ENCODE assay signal across 12 mouse cellular contexts in the genomic region with DNA sequence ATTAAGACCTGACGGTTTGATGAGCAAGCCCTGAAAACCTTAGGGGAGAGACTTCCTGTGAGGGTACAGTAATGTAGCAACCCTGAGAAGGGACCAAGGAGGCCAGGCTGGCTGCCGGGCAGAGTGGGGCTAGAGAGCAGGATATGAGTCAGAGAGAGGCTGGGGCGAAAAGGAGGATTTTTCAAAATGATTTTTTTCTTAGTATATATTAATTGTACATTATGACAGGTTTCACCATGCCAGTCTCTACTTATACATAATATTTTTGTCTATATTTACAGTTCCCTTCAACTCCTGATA.
A peak's percentile ranks its signal among the peaks of the same experiment; 100 is the strongest.
DNase-seq lines count a peak whose midpoint lies in the region; ATAC-seq and TF ChIP-seq lines count a peak whose summit lies in the region.
"Had no signal": no experiment of that assay in that cellular context is flagged by ENCODE, and none has a peak within 500 bp of the region (broad histone marks: within the 10 kb centered on the region; RNA-seq: fewer than 3 reads in every experiment).

No protein-coding gene starts in this region.

- WGBS in forebrain, embryonic 12.5 days: 75% methylated on average over 3 of the region's 3 CpGs
- WGBS in forebrain, postnatal 0 days: 73% methylated on average over 3 of the region's 3 CpGs
- WGBS in hindbrain, embryonic 14.5 days: 47% methylated on average over 3 of the region's 3 CpGs
- WGBS in stomach, postnatal 0 days: 57% methylated on average over 3 of the region's 3 CpGs

- no peaks in the 10 kb centered on the region for H3K27me3 ChIP-seq in forebrain, embryonic 12.5 days
- no peaks in the 10 kb centered on the region for H3K27me3 ChIP-seq in forebrain, postnatal 0 days (ENCODE audit: insufficient read depth, low read length)
- H3K27me3 ChIP-seq in hindbrain, embryonic 14.5 days (ENCODE audit: control insufficient read depth, insufficient read depth, low read length): no peaks in the 10 kb centered on the region
- no peaks in the 10 kb centered on the region for H3K27me3 ChIP-seq in myocyte (ENCODE audit: control insufficient read depth, insufficient read depth, insufficient read length)
- H3K27me3 ChIP-seq in stomach, postnatal 0 days (ENCODE audit: control insufficient read depth, insufficient read depth, low read length): no peaks in the 10 kb centered on the region
- H3K27me3 ChIP-seq: embryonic facial prominence, embryonic 13.5 days had no signal

- H3K9me3 ChIP-seq in forebrain, embryonic 12.5 days: no peaks in the 10 kb centered on the region
- no peaks in the 10 kb centered on the region for H3K9me3 ChIP-seq in forebrain, postnatal 0 days (ENCODE audit: low read length)
- no peaks in the 10 kb centered on the region for H3K9me3 ChIP-seq in hindbrain, embryonic 14.5 days (ENCODE audit: control insufficient read depth, low read length)
- no peaks in the 10 kb centered on the region for H3K9me3 ChIP-seq in stomach, postnatal 0 days (ENCODE audit: control insufficient read depth, low read length)
- H3K9me3 ChIP-seq: embryonic facial prominence, embryonic 13.5 days; limb, embryonic 10.5 days had no signal

- no peaks in the 10 kb centered on the region for H3K36me3 ChIP-seq in forebrain, embryonic 12.5 days (replicated peaks)
- no peaks in the 10 kb centered on the region for H3K36me3 ChIP-seq in forebrain, postnatal 0 days (ENCODE audit: insufficient read depth)
- H3K36me3 ChIP-seq in hindbrain, embryonic 14.5 days (replicated peaks; ENCODE audit: control insufficient read depth, insufficient read depth): no peaks in the 10 kb centered on the region
- no peaks in the 10 kb centered on the region for H3K36me3 ChIP-seq in myocyte (ENCODE audit: control insufficient read depth, insufficient read depth)
- no peaks in the 10 kb centered on the region for H3K36me3 ChIP-seq in stomach, postnatal 0 days (ENCODE audit: control insufficient read depth, insufficient read depth, low read length)
- H3K36me3 ChIP-seq: embryonic facial prominence, embryonic 13.5 days; limb, embryonic 10.5 days had no signal

- peak; percentile 52 for ATAC-seq in forebrain, embryonic 12.5 days (ENCODE audit: low FRiP score)
- ATAC-seq in forebrain, postnatal 0 days: no peak
- peak; percentile 26 for ATAC-seq in hindbrain, embryonic 14.5 days (ENCODE audit: low FRiP score)
- no peak for ATAC-seq in stomach, postnatal 0 days (ENCODE audit: low FRiP score, low TSS enrichment)

- no peak for TF ChIP-seq POLR2A in myocyte (IDR thresholded peaks at IDR 0.05; ENCODE audit: insufficient read length, low read depth)

- no peak for TF ChIP-seq EP300 in stomach, postnatal 0 days (optimal IDR thresholded peaks at IDR 0.05)

- 0 out of 2 replicates have a peak, but pooled peaks cover 3% of the 10 kb centered on the region for H3K4me1 ChIP-seq in forebrain, embryonic 12.5 days
- no peaks in the 10 kb centered on the region for H3K4me1 ChIP-seq in forebrain, postnatal 0 days (ENCODE audit: insufficient read depth)
- peaks cover 6% of the 10 kb centered on the region; the same call in 1 of the 2 replicates for H3K4me1 ChIP-seq in hindbrain, embryonic 14.5 days (replicated peaks; ENCODE audit: control insufficient read depth, insufficient read depth, low read length)
- H3K4me1 ChIP-seq in stomach, postnatal 0 days (replicated peaks; ENCODE audit: control insufficient read depth, insufficient read depth): no peaks in the 10 kb centered on the region

- no peak overlapping the region for H3K9ac ChIP-seq in forebrain, embryonic 12.5 days
- H3K9ac ChIP-seq in forebrain, postnatal 0 days: no peak overlapping the region
- H3K9ac ChIP-seq in hindbrain, embryonic 14.5 days: peak overlapping the region; percentile 17; the same call in 1 of the 2 replicates
- no peak overlapping the region for H3K9ac ChIP-seq in stomach, postnatal 0 days (ENCODE audit: low read length)
- H3K9ac ChIP-seq: embryonic facial prominence, embryonic 13.5 days; liver, embryonic 14.5 days had no signal

- H3K4me3 ChIP-seq in forebrain, embryonic 12.5 days (replicated peaks): no peak overlapping the region
- no peak overlapping the region for H3K4me3 ChIP-seq in forebrain, postnatal 0 days (ENCODE audit: low read depth, low read length)
- H3K4me3 ChIP-seq in hindbrain, embryonic 14.5 days (replicated peaks; ENCODE audit: low read length): no peak overlapping the region
- H3K4me3 ChIP-seq in myocyte: no peak overlapping the region
- H3K4me3 ChIP-seq in stomach, postnatal 0 days (ENCODE audit: low read depth, low read length): no peak overlapping the region
- H3K4me3 ChIP-seq: embryonic facial prominence, embryonic 13.5 days; limb, embryonic 10.5 days had no signal

- DNase-seq in forebrain, postnatal 0 days: no peak
- peak; percentile 20 for DNase-seq in Muller cell, postnatal 12 days (ENCODE audit: inconsistent ontology term)
- no peak for DNase-seq in hindbrain, embryonic 14.5 days (ENCODE audit: low spot score)
- DNase-seq in gastrocnemius, adult 8-10 months (ENCODE audit: low spot score in 2 of 2): no peak
- DNase-seq in stomach, postnatal 0 days (ENCODE audit: low spot score): no peak
- DNase-seq in lung, postnatal 14 days: no peak

- TF ChIP-seq CTCF in forebrain, postnatal 0 days (IDR thresholded peaks at IDR 0.05; ENCODE audit: low read depth): no peak
- TF ChIP-seq CTCF in stomach, postnatal 0 days (IDR thresholded peaks at IDR 0.05; ENCODE audit: low read depth): no peak

- H3K27ac ChIP-seq in forebrain, embryonic 12.5 days: no peak overlapping the region
- no peak overlapping the region for H3K27ac ChIP-seq in forebrain, postnatal 0 days (ENCODE audit: low read depth, low read length)
- H3K27ac ChIP-seq in hindbrain, embryonic 14.5 days: peak overlapping the region; percentile 58
- H3K27ac ChIP-seq in stomach, postnatal 0 days (replicated peaks): no peak overlapping the region
- H3K27ac ChIP-seq: liver, embryonic 14.5 days had no signal

- no peak overlapping the region for H3K4me2 ChIP-seq in forebrain, embryonic 12.5 days
- no peak overlapping the region for H3K4me2 ChIP-seq in forebrain, postnatal 0 days (ENCODE audit: low read depth)
- H3K4me2 ChIP-seq in hindbrain, embryonic 14.5 days (replicated peaks): no peak overlapping the region
- H3K4me2 ChIP-seq in myocyte (ENCODE audit: low read depth): peak overlapping the region; percentile 53
- H3K4me2 ChIP-seq in stomach, postnatal 0 days (replicated peaks; ENCODE audit: low read depth): no peak overlapping the region
- H3K4me2 ChIP-seq: heart, embryonic 11.5 days had no signal

- no peaks in the 10 kb centered on the region for H3K79me2 ChIP-seq in myocyte (ENCODE audit: control insufficient read depth, insufficient read depth)

- H3ac ChIP-seq in myocyte (ENCODE audit: control insufficient read depth, insufficient read length): no peak overlapping the region

TF ChIP-seq in myocyte, 11 proteins besides CTCF, POLR2A, EP300 and RAD21:
- TF ChIP-seq MYOD1 (IDR thresholded peaks at IDR 0.05; ENCODE audit: control insufficient read depth in 1 of 3, insufficient read length in 2 of 3, low read depth in 2 of 3): no peak
- no peak for TF ChIP-seq TCF12 (IDR thresholded peaks at IDR 0.05; ENCODE audit: insufficient read depth, poor library complexity, severe bottlenecking)
- TF ChIP-seq MYOG (IDR thresholded peaks at IDR 0.05; ENCODE audit: control insufficient read depth in 1 of 3, insufficient read depth in 1 of 3, insufficient read length in 2 of 3, low read depth in 2 of 3): no peak
- TF ChIP-seq REST (IDR thresholded peaks at IDR 0.05; ENCODE audit: insufficient read depth, insufficient read length): no peak
- TF ChIP-seq CEBPB (IDR thresholded peaks at IDR 0.05; ENCODE audit: insufficient read depth, poor library complexity, severe bottlenecking): no peak
- no peak for TF ChIP-seq POLR2AphosphoS2 (IDR thresholded peaks at IDR 0.05; ENCODE audit: insufficient read length, low read depth)
- no peak for TF ChIP-seq TCF3 (IDR thresholded peaks at IDR 0.05; ENCODE audit: insufficient read length, low read depth)
- no peak for TF ChIP-seq SRF (IDR thresholded peaks at IDR 0.05; ENCODE audit: control insufficient read depth, insufficient read length, low read depth)
- no peak for TF ChIP-seq E2F4 (IDR thresholded peaks at IDR 0.05; ENCODE audit: insufficient read depth)
- TF ChIP-seq USF1 (IDR thresholded peaks at IDR 0.05; ENCODE audit: low read depth): no peak
- TF ChIP-seq MAX (IDR thresholded peaks at IDR 0.05; ENCODE audit: low read depth): no peak

Comparison
In these comparisons a context has a peak if more than half of its experiments do, and no peak if none do; other contexts are left out.
1. ATAC-seq: peak in forebrain, embryonic 12.5 days (single experiment) and hindbrain, embryonic 14.5 days (single experiment); none in forebrain, postnatal 0 days (single experiment) and stomach, postnatal 0 days (single experiment).